Mouse (Mus musculus): ENCODE results near the gene Klrk1.
"Not testable (repeated sequence)": the region's sequence is repeated elsewhere in the genome, so short reads cannot be mapped to it uniquely, and the experiment has no call there.

Klrk1 gene

GRCm38 (mm10) chr6:129623735-129624134, at the start of gene Klrk1:
Klrk1 (minus strand) TSS chr6:129623864.
- no peak for DNase-seq

GRCm38 (mm10) chr6:129661301-129661700, 37.6 kb upstream of the Klrk1 start:
- not testable (repeated sequence) for DNase-seq

- DNase-seq = not testable (repeated sequence)
Observed at GRCm38 (mm10) chr6:129660589-129660988, 36.9 kb upstream of the Klrk1 start, which contains the start of gene Klrc2. Klrc2 (minus strand) TSS chr6:129660689.

- not testable (repeated sequence) for DNase-seq
Observed at GRCm38 (mm10) chr6:129644054-129644453, 20.4 kb upstream of the Klrk1 start.

- DNase-seq = not testable (repeated sequence)
Observed at GRCm38 (mm10) chr6:129643237-129643636, 19.6 kb upstream of the Klrk1 start, which contains the start of gene Klrc3. Klrc3 (minus strand) TSS chr6:129643337.

GRCm38 (mm10) chr6:129631046-129631445, 7.4 kb upstream of the Klrk1 start:
- DNase-seq = not testable (repeated sequence)

- DNase-seq = no peak
Observed at GRCm38 (mm10) chr6:129608372-129608771, 15.3 kb downstream of the Klrk1 start.

- DNase-seq = no peak
Observed at GRCm38 (mm10) chr6:129591508-129591907, 32.2 kb downstream of the Klrk1 start, which contains the start of gene Klrd1. Klrd1 (plus strand) TSS chr6:129591782.

- DNase-seq = no peak
Observed at GRCm38 (mm10) chr6:129583014-129583413, 40.6 kb downstream of the Klrk1 start.

- no peak for DNase-seq
Observed at GRCm38 (mm10) chr6:129581896-129582295, 41.8 kb downstream of the Klrk1 start.

GRCm38 (mm10) chr6:129581274-129581673, 42.4 kb downstream of the Klrk1 start:
- DNase-seq = peak; percentile 12

GRCm38 (mm10) chr6:129577605-129578004, 46.1 kb downstream of the Klrk1 start, which contains the start of gene Klre1:
Klre1 (plus strand) TSS chr6:129577905.
- DNase-seq = no peak

- peak; percentile 34 for DNase-seq
Observed at GRCm38 (mm10) chr6:129575315-129575714, 48.3 kb downstream of the Klrk1 start.

- no peak for DNase-seq
Observed at GRCm38 (mm10) chr6:129565257-129565656, 58.4 kb downstream of the Klrk1 start.

All from kidney, adult 9 months (tissue).